Mouse (Mus musculus) neural tube, embryonic 10.5 days (tissue): ENCODE results near the gene Gm11084.

Experiments used
- DNase-seq: peaks from one replicate; pipeline ENCODE4 v3.0.0-alpha.2; 2017; ENCODE audit warnings: low spot score; ENCODE audit errors: extremely low spot score

Gm11084 gene

GRCm38 (mm10) chr2:72952979-72953378 is 33.5 kb downstream of the Gm11084 start:
- DNase-seq: no peak

- DNase-seq: no peak
Observed at GRCm38 (mm10) chr2:72935937-72936336, 50.6 kb downstream of the Gm11084 start.

DNA sequence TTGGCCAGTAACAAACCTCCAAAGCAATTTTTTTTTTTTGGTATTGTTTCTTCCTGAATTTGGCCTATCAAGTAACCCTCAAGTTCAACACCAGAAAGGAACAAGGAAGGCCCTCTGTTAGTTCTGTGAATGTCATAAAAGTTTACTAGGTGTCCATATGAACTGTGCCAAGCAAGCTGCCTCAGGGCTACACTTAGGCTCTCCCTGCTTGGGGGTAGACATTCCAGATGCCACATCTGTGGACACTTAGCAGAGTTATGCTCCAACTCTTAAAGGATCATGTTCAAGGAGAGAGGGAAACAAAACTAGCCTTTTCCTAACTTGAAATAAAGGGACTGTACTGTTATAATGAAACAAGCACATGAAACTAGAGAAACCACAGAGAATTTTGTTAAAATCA is 54.3 kb downstream of the Gm11084 start:
- DNase-seq: no peak

DNA sequence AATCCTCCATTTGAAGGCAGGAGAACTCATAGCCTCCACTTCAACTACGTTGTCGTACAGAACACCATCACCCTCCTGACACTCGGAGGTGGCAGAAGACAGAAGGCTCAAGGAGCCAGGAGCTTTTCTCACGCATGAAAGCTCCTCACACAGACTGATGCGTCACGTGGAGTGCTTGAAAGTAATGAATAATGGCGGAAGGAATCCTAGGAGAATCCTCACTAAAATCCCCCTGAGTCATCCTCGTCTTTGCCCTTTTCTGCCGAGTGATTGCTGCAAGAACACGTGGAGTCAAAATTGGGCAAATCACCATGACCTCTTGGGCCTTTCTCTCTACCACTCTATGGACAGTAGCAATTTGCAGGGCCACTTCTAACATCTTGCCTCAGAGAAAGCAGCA is 61.5 kb downstream of the Gm11084 start:
- no peak for DNase-seq
